13 mouse cellular contexts compared by ENCODE assay signal in genomic region chr12:89848116-89848515, GRCm38 (mm10).
A peak's percentile ranks its signal among the peaks of the same experiment; 100 is the strongest.
DNase-seq lines count a peak whose midpoint lies in the region.
"Had no signal": no experiment of that assay in that cellular context is flagged by ENCODE, and none has a peak within 500 bp of the region (broad histone marks: within the 10 kb centered on the region; RNA-seq: fewer than 3 reads in every experiment).

No protein-coding gene starts in this region.

- peak; percentile 86 for DNase-seq in brain, adult 2 months (ENCODE audit: low read depth, low spot score)
- peak; percentile 79 for DNase-seq in cerebellum, adult 11-12 months
- DNase-seq in cerebellum, adult 9-10 months: peak; percentile 88
- peak; percentile 80 to 87 for DNase-seq in cerebellum, postnatal 25 days
- DNase-seq in adrenal gland, postnatal 4 days (ENCODE audit: low spot score in 2 of 2): no peak
- no peak for DNase-seq in c-Kit-positive CD71-positive TER-119-positive erythroid progenitor cells, embryonic 14.5 days (ENCODE audit: low spot score)
- DNase-seq in adrenal gland, adult 18-20 months (ENCODE audit: low spot score in 2 of 2): no peak
- DNase-seq: adrenal gland, adult 8-10 months; adrenal gland, postnatal 36 days; gastrocnemius, postnatal 36 days; heart, adult 11 months; heart, postnatal 36 days; kidney, adult 8-10 months had no signal

Comparison
In these comparisons a context has a peak if more than half of its experiments do, and no peak if none do; other contexts are left out.
1. DNase-seq: peak in brain, adult 2 months (single experiment), cerebellum, adult 11-12 months (single experiment), cerebellum, adult 9-10 months (single experiment) and cerebellum, postnatal 25 days (2 of 2); none in adrenal gland, postnatal 4 days (0 of 2), c-Kit-positive CD71-positive TER-119-positive erythroid progenitor cells, embryonic 14.5 days (single experiment) and adrenal gland, adult 18-20 months (0 of 2).